Mouse (Mus musculus) heart, embryonic 16.5 days (tissue): ENCODE data around the gene Rps4x. TPM values are rescaled to one million over a fixed set of nuclear protein-coding genes. Genes with fewer than 3 reads are reported as not detected.

ENCODE experiments used
- ATAC-seq: fragments of 200-750 bp; cut with Nextera tagmentation; replicated peaks from 2 replicates; pipeline ENCODE4 v1.8.0; 2017; ENCODE audit warnings: moderate number of reproducible peaks; ENCODE audit not compliant: insufficient read depth, low FRiP score; ENCODE audit errors: extremely low read depth
- H3K27ac ChIP-seq: fragments of 300-500 bp; sonication (generic); 2 replicates; pipeline ENCODE4 v1.5.1; 2014; ENCODE audit warnings: mild to moderate bottlenecking, low read length, control low read depth, moderate library complexity
- H3K27me3 ChIP-seq: fragments of 300-500 bp; sonication (generic); 2 replicates; pipeline ENCODE4 v1.6.1; 2014; ENCODE audit warnings: low read length, mixed read lengths; ENCODE audit not compliant: control insufficient read depth, insufficient read depth
- H3K36me3 ChIP-seq: fragments of 300-500 bp; sonication (generic); 2 replicates; pipeline ENCODE4 v1.6.1; 2014; ENCODE audit not compliant: control insufficient read depth, insufficient read depth
- H3K4me1 ChIP-seq: fragments of 300-500 bp; sonication (generic); 2 replicates; pipeline ENCODE4 v1.6.1; 2014; ENCODE audit warnings: low read length, mixed read lengths; ENCODE audit not compliant: control insufficient read depth, insufficient read depth
- H3K4me2 ChIP-seq: fragments of 300-500 bp; sonication (generic); 2 replicates; pipeline ENCODE4 v1.6.1; 2014; ENCODE audit warnings: low read depth, mild to moderate bottlenecking, control low read depth, low read length
- H3K4me3 ChIP-seq: fragments of 300-500 bp; sonication (generic); 2 replicates; pipeline ENCODE4 v1.5.1; 2014; ENCODE audit warnings: mild to moderate bottlenecking, control low read depth, low read length
- H3K9ac ChIP-seq: fragments of 300-500 bp; sonication (generic); 2 replicates; pipeline ENCODE4 v1.6.1; 2014; ENCODE audit warnings: low read length, control low read depth
- H3K9me3 ChIP-seq: fragments of 300-500 bp; sonication (generic); replicated peaks from 2 replicates; pipeline ENCODE4 v1.6.1; 2016; ENCODE audit warnings: low read length; ENCODE audit not compliant: control insufficient read depth
- WGBS: fragments of 180-500 bp; shearing (Covaris S2); extraction: QIAGEN DNeasy Blood & Tissue Kit; methylation state at CpG from one replicate; pipeline ENCODE4 v1.1.7; 2014; 5-methylcytosine and 5-hydroxymethylcytosine counted together
- polyA plus RNA-seq: library from polyadenylated mRNA; unstranded; fragments of >200 nt; fragmentation: Nextera tagmentation; extraction: Ambion mirVana; gene quantifications from 2 replicates; pipeline ENCODE4 v1.2.1, GENCODE M21; 2015

Rps4x gene
- polyA plus RNA-seq, 1 experiment from 2014 or later, result 437 TPM

GRCm38 (mm10) chrX:102170900-102171299 is 18.3 kb downstream of the Rps4x start:
- Histone ChIP-seq H3K36me3 (no peaks in the 10 kb centered on the region), H3K4me1 (no peaks in the 10 kb centered on the region), H3K9me3 (no peaks in the 10 kb centered on the region), H3K4me3 (no peak overlapping the region), H3K27ac (no peak overlapping the region), H3K27me3 (no peaks in the 10 kb centered on the region), H3K4me2 (no peak overlapping the region), H3K9ac (no peak overlapping the region)
- ATAC-seq, result no peak
- 19% methylated on average over 3 of the region's 3 CpGs for WGBS

GRCm38 (mm10) chrX:102170135-102170534 is 19.1 kb downstream of the Rps4x start:
- Histone ChIP-seq H3K9me3 (no peaks in the 10 kb centered on the region), H3K4me1 (no peaks in the 10 kb centered on the region), H3K27ac (no peak overlapping the region), H3K4me2 (no peak overlapping the region), H3K9ac (no peak overlapping the region), H3K4me3 (no peak overlapping the region), H3K27me3 (no peaks in the 10 kb centered on the region), H3K36me3 (no peaks in the 10 kb centered on the region)
- WGBS, result 52% methylated on average over 3 of the region's 3 CpGs
- no peak for ATAC-seq

GRCm38 (mm10) chrX:102169724-102170123 is 19.5 kb downstream of the Rps4x start:
- no peak for ATAC-seq
- 70% methylated on average over 1 of the region's 1 CpGs for WGBS
- Histone ChIP-seq H3K4me1 (no peaks in the 10 kb centered on the region), H3K36me3 (no peaks in the 10 kb centered on the region), H3K4me2 (no peak overlapping the region), H3K9ac (no peak overlapping the region), H3K27ac (no peak overlapping the region), H3K9me3 (no peaks in the 10 kb centered on the region), H3K4me3 (no peak overlapping the region), H3K27me3 (no peaks in the 10 kb centered on the region)

GRCm38 (mm10) chrX:102166986-102167385 is 22.2 kb downstream of the Rps4x start:
- H3K27ac ChIP-seq, result no peak overlapping the region
- H3K9ac ChIP-seq, result no peak overlapping the region

GRCm38 (mm10) chrX:102166521-102166920 is 22.7 kb downstream of the Rps4x start:
- H3K4me2 ChIP-seq, result no peak overlapping the region
- no peak overlapping the region for H3K4me3 ChIP-seq
- no peak overlapping the region for H3K27ac ChIP-seq
- no peaks in the 10 kb centered on the region for H3K4me1 ChIP-seq
- no peaks in the 10 kb centered on the region for H3K36me3 ChIP-seq
- ATAC-seq, result no peak
- no peaks in the 10 kb centered on the region for H3K27me3 ChIP-seq
- H3K9ac ChIP-seq, result no peak overlapping the region
- no peaks in the 10 kb centered on the region for H3K9me3 ChIP-seq
- WGBS, result 77% methylated on average over 5 of the region's 5 CpGs

More at GRCm38 (mm10) chrX:102166986-102167385, 22.2 kb downstream of the Rps4x start:
- ATAC-seq, result no peak
- H3K9me3 ChIP-seq, result no peaks in the 10 kb centered on the region
- H3K27me3 ChIP-seq, result no peaks in the 10 kb centered on the region
- H3K4me1 ChIP-seq, result no peaks in the 10 kb centered on the region
- H3K4me2 ChIP-seq, result no peak overlapping the region
- H3K36me3 ChIP-seq, result no peaks in the 10 kb centered on the region
- no peak overlapping the region for H3K4me3 ChIP-seq
- 39% methylated on average over 6 of the region's 6 CpGs for WGBS

- no peaks in the 10 kb centered on the region for H3K4me1 ChIP-seq
- no peaks in the 10 kb centered on the region for H3K27me3 ChIP-seq
- H3K27ac ChIP-seq, result no peak overlapping the region
- H3K4me3 ChIP-seq, result no peak overlapping the region
- H3K4me2 ChIP-seq, result no peak overlapping the region
- no peaks in the 10 kb centered on the region for H3K9me3 ChIP-seq
- no peaks in the 10 kb centered on the region for H3K36me3 ChIP-seq
- H3K9ac ChIP-seq, result no peak overlapping the region
- 77% methylated on average over 4 of the region's 4 CpGs for WGBS
- ATAC-seq, result no peak
Observed at GRCm38 (mm10) chrX:102163529-102163928, 25.7 kb downstream of the Rps4x start.

GRCm38 (mm10) chrX:102163096-102163495 is 26.1 kb downstream of the Rps4x start:
- H3K4me1 ChIP-seq, result no peaks in the 10 kb centered on the region
- H3K9me3 ChIP-seq, result no peaks in the 10 kb centered on the region
- H3K27me3 ChIP-seq, result no peaks in the 10 kb centered on the region
- H3K4me3 ChIP-seq, result no peak overlapping the region
- no peak overlapping the region for H3K27ac ChIP-seq
- WGBS, result 19% methylated on average over 2 of the region's 2 CpGs
- H3K9ac ChIP-seq, result no peak overlapping the region
- no peak overlapping the region for H3K4me2 ChIP-seq
- H3K36me3 ChIP-seq, result no peaks in the 10 kb centered on the region
- no peak for ATAC-seq

- Histone ChIP-seq H3K4me2 (no peak overlapping the region), H3K4me3 (no peak overlapping the region), H3K4me1 (no peaks in the 10 kb centered on the region), H3K27me3 (no peaks in the 10 kb centered on the region), H3K36me3 (no peaks in the 10 kb centered on the region), H3K9ac (no peak overlapping the region), H3K27ac (no peak overlapping the region), H3K9me3 (no peaks in the 10 kb centered on the region)
- WGBS, result 64% methylated on average over 2 of the region's 2 CpGs
- no peak for ATAC-seq
Observed at GRCm38 (mm10) chrX:102160528-102160927, 28.7 kb downstream of the Rps4x start.

GRCm38 (mm10) chrX:102159778-102160177 is 29.4 kb downstream of the Rps4x start:
- Histone ChIP-seq H3K4me1 (no peaks in the 10 kb centered on the region), H3K36me3 (no peaks in the 10 kb centered on the region), H3K4me2 (no peak overlapping the region), H3K27me3 (no peaks in the 10 kb centered on the region), H3K27ac (no peak overlapping the region), H3K9ac (no peak overlapping the region), H3K9me3 (no peaks in the 10 kb centered on the region), H3K4me3 (no peak overlapping the region)
- no peak for ATAC-seq
- 60% methylated on average over 2 of the region's 2 CpGs for WGBS

- H3K9ac ChIP-seq, result peak overlapping the region; percentile 57
- no peaks in the 10 kb centered on the region for H3K27me3 ChIP-seq
- H3K9me3 ChIP-seq, result no peaks in the 10 kb centered on the region
- peak overlapping the region; percentile 57 for H3K4me2 ChIP-seq
- H3K4me1 ChIP-seq, result no peaks in the 10 kb centered on the region
- 41% methylated on average over 5 of the region's 5 CpGs for WGBS
- peak overlapping the region; percentile 42 for H3K4me3 ChIP-seq
- no peaks in the 10 kb centered on the region for H3K36me3 ChIP-seq
- ATAC-seq, result no peak
- H3K27ac ChIP-seq, result peak overlapping the region; percentile 68
Observed at GRCm38 (mm10) chrX:102157423-102157791, 31.8 kb downstream of the Rps4x start.
